Mouse (Mus musculus) cerebellum, adult 2 months (tissue): ENCODE measurements around the gene Fosb.

Experiments used
- CTCF ChIP-seq: fragments of 200-500 bp; IDR thresholded peaks from 2 replicates; pipeline ENCODE4 v1.5.1; 2011; ENCODE audit warnings: low read depth, mild to moderate bottlenecking, control low read depth, low read length, moderate library complexity, borderline replicate concordance; ENCODE audit not compliant: insufficient read depth
- POLR2A ChIP-seq: fragments of 200-500 bp; IDR thresholded peaks from 2 replicates; pipeline ENCODE4 v1.6.1; 2011; ENCODE audit warnings: low read length, control low read depth, borderline replicate concordance; ENCODE audit not compliant: insufficient read depth

DNA sequence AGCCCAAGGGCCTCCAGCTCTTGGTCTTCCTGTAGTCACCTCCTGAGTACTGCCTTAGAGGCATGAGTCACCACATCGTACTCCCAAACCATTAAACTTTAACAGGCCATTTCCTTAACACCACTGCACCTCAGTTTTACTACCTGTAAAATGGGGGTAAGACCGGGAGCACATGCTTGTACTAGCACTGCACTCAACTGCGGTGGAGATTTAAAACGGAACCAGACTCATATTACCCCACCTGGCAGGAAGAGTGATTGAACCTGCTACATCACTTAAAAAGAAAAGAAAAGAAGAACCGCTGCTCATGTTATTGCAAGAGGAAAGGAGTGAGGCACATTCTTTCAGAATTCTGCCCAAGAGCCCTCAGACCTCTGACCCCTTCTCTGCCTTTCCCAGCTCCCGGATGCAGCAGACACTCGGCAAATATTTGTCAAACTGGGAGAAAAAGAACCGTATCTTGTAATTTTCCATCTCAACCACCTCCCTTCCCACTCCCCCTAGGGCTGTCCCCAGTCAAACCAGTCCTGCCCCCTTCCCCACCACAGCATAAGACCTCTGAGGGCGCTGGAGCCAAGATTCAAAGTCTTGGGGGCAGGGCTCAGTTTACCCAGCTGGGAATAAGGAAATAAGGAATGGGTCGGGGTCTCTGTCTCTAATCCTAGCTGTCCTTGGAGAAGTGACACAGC, 40.7 kb downstream of the Fosb start:
- TF ChIP-seq POLR2A (no peak), CTCF (no peak)
